Mouse (Mus musculus) kidney, postnatal 25 days (tissue): ENCODE measurements at regions not wholly inside any gene's neighbourhood (a gene's known extent, or its start where the extent isn't known, plus 50 kb on each side); places are given as distances from the start of the nearest gene placed in this dataset.
"Not testable (repeated sequence)": the region's sequence is repeated elsewhere in the genome, so short reads cannot be mapped to it uniquely, and the experiment has no call there.

Source experiments
- DNase-seq, 2 experiments: peaks; one replicate each; pipeline ENCODE4 v3.0.0; 2021; ENCODE audit warnings: mixed read lengths in 2 of 2

DNA sequence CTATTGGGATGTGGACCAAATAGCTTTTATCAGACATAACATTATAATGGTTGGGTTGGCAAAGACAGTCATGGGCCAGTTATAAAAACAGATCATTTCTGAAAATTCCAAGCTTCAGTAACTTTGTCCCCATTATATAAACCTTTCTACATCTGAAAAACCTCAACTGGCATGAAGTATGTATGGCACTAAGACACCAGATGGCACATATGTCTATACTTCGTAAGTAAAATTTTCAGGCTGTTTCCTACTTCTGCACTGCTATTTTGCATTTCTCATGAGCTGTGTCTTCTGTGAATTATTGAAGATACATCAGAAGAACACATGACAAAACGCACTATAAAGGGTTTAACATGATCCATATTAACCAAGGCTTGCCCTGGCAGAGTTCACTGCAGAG is 428.1 kb downstream of the Pom121l12 start:
- DNase-seq = no peak

DNA sequence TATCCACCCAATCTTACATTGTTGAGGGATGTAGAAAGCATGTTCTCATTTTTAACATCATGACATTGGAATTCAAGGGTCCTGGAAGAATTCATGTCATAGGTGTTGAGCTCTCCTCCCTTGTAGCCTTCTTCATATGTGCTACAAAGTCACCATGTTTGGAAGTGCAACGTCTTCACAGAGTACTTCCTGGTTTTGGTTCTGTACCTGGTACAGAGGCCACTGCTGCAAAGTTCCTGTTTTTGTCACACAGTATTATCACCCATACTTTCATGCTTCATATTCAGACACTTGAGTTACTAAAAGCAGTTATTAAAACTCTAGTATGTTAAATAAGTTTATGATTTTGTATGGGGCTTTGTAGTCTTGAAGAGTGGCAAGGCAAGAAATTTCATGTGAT is 443.1 kb downstream of the Pom121l12 start:
- DNase-seq = no peak

- not testable (repeated sequence) for DNase-seq
Measured at GRCm38 (mm10) chr11:15088918-15089645, 490.0 kb downstream of the Pom121l12 start.

DNA sequence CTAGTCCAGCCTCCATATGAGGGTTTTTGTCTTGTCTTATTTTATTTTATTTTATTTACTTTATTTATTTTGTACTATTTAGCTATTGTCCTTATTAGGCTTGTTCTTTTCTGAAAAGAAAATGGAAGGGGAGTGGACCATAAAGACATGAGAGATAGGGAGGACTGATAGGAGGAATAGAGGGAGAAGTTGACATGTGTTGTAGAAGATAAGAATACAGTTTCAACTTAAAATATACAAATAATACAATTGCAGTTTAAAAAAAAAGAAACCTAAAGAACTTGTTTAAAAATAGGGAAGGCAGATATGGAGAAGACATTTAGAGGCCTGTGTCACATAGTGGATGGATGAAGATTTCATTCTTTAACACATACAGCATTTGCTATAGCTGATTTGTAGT is 497.8 kb downstream of the Pom121l12 start:
- DNase-seq = no peak

GRCm38 (mm10) chr11:15108046-15108445 is 509.0 kb downstream of the Pom121l12 start:
- no peak for DNase-seq

DNA sequence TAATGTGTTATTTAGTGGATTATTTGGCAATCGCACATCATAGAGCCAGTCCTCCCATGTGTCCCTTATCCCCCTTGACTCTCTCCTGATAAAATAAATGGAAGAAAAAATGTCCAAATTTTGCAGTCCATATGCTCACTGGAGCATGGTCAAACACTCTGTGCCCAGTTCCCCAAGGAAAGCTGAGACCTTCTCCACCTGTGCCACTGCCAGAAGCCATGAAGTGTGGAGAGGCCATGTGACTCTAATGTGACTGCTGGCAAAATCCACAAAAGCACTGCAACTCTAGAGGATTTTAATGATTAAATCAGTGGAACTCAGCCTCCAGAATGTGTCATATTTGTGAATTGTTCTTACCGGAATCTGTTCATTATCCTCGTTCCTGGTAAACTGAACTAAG is 514.5 kb downstream of the Pom121l12 start:
- DNase-seq = peak; percentile 10 to 41

DNA sequence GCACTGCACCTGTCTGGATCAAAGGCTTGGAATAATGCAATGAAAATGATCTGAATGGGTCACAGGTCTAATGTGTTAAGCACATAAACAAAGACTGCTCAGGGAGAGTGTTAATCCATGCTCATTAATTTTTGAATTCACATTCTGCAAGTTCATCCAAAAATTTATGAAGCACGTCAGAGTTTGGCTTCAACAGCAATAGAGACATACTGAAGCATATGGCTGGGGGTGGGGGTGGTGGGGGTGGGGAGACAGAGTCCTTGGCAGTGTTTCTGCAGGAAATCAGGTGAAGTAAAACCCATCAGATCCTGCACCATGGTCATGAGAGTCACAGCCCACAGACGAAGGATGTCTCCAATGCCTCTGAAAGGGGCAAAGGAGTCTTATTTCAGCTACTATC is 526.7 kb downstream of the Pom121l12 start:
- DNase-seq = no peak
